Mouse (Mus musculus): Measurements from ENCODE around the gene Crybb3.

Crybb3 gene

DNA sequence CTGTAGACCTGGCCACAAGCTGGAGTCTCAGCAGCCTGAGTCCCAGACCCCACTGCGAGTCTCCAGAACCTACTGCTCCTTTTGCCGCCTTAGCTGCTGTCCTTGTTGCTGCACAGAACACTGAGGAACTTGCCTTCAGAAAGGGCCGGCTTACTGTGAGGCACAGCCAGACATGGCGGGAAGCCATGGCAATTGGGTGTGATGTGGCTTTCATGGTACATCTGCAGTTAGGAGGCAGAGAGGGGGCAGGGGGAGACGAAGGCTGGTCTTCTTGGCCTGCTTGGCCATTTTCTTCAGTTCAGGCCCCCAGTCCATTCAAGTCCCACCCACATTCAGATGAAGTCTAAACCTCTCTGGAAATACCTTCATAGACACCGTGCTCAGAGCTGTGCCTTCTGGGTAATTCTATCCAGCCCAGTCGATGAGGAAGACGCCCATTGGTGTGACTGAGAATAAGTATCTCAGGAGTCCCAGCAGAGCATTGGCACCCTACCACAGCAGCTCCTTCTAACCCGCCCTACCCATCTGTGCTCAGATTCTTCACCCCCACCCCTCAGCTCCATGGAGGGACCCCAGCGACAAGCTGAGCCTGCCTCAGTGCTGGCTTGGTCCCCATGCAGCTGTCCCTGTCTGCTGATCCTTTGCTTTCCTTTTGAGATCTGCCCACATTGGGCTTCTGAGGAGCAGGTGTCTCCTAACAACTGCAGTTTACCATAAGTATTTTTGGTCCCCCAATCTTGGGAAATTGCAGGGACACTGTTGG is 35.7 kb downstream of the Crybb3 start:
- no peak for DNase-seq (ENCODE audit: low spot score)

- DNase-seq (ENCODE audit: low spot score): no peak
Measured at GRCm38 (mm10) chr5:113043531-113043930, 37.9 kb downstream of the Crybb3 start.

DNA sequence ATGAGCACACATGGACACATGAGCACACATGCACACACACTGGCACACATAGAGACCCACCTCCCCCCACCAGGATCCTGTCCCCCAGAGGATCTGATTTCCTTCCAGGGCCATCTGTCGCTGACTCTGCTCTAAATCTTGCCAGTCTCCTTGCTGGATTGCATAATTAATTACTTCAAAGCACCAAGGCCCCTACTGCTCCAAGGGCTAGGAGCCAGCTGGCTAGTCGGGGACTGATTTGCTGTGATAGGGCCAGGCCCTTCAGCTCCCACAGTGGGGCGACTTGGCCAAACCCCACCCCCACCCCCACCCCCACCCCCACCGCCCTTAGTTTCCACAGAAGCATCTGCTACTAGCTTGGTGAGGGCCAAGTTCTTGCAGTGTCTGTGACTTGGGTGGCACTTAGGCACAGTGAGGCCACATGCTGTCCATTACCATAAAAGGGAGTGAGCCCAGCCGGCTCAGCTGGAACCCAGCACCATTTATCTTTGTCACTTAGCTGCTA is 39.8 kb downstream of the Crybb3 start:
- peak; percentile 45 for DNase-seq (ENCODE audit: low spot score)

DNA sequence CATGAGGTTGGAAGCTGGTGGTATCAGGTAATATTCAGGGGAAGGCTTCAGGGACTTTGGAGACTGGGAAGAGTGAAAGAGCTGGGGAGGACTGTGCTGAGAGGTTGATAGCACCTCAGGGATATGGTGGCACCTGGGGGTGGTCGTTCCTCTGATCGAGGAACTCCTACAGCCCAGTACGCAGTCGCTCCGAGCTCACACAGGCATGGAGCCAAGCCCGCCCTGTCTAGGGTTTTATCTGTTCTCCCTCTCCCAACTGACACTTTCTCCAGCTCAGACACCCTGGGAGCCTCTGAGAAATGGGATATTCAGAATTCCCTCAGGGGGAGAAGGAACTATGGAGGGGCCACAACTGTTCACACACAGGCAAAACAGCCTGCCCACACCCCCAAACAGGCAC is 40.6 kb downstream of the Crybb3 start:
- DNase-seq (ENCODE audit: low spot score): no peak

- no peak for DNase-seq (ENCODE audit: low spot score)
Measured at GRCm38 (mm10) chr5:113038601-113039000, 42.8 kb downstream of the Crybb3 start.

GRCm38 (mm10) chr5:113035094-113036047 is 46.0 kb downstream of the Crybb3 start:
- DNase-seq (ENCODE audit: low spot score): peak; percentile 79

DNA sequence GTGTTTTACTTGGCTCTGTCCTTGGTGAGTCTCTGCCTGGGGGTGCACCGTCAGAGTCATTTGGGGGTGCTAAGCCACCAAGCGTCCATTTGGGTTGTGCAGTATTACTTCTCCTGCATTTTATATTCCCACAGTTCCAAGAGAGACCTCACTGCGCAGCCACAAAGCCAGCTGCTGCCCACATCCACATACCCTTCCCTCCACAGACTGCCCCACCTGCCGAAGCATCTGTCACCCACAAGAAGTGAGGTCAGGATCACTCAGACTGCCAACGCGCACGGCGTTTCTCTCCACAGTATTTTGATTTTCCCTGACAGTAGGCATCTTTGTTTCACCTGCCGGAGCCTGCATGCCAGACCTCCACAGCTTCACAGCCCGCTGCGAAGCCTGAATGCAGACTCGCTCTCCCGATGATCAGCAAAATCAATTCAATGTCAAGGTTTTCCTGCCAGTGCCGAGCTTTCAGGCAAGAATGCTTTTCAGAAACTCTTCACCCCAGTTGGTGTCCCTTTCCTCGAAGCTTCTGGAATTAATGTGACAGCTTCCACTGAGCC is 50.1 kb downstream of the Crybb3 start:
- DNase-seq (ENCODE audit: low spot score): no peak

DNA sequence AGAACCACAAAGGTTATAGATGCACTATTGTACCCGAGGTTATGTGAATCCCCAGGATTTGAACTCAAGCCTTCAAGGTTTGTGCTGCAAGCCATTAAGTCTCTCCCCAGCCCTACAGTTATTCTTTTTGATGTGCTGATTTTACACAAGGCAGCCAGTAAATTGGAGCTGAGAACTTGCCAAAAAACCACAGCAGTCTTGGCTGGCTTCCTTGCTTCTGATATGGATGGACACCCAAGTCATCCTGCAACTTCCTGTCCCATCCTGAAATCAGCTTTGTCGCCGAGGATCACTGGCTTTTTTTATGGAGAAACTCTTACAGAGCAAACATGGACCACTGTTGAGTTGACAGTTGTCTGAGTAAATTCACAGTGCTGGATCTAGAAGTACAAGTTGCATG is 51.3 kb downstream of the Crybb3 start:
- no peak for DNase-seq (ENCODE audit: low spot score)

DNA sequence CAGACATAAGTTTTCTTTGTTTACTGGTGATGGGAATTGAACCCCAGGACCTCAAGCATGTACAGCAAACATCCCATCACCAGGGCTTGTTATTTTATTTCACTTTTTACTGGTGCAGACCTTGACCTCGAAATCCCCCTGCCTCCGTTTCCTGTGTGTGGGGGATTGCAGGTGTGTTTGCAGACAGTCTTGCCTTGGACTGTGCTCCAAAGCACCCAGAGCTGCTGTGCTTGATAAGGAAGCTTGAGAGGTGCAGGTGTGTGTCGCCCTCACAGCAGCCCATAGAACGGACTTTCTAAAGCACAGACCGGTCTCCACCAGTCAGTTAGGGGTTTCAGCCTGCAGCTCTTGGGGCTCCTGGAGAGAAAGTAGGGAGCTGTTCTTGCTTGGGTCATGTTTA is 54.7 kb downstream of the Crybb3 start:
- no peak for DNase-seq (ENCODE audit: low spot score)
